Mouse (Mus musculus): ENCODE measurements around the gene Cep63.

Gene Cep63

GRCm38 (mm10) chr9:102634453-102634852 is 8.1 kb upstream of the Cep63 start:
- in situ Hi-C loops (cut with MboI; ENCODE audit: unreplicated experiment in 2 of 2), result loop anchor here (10.0 to 25.0 kb wide), 8 partner anchors 450 to 1378 kb away; partner anchors contain the start of genes 1300017J02Rik (in 1 of the 2), Bfsp2 (in 1 of the 2), Nphp3 (in 1 of the 2) and Srprb (in 1 of the 2)

GRCm38 (mm10) chr9:102632923-102633537 is 6.7 kb upstream of the Cep63 start:
- in situ Hi-C loops (cut with MboI; ENCODE audit: unreplicated experiment in 2 of 2), result loop anchor here (10.0 to 25.0 kb wide), 8 partner anchors 452 to 1379 kb away; partner anchors contain the start of genes 1300017J02Rik (in 1 of the 2), Bfsp2 (in 1 of the 2), Nphp3 (in 1 of the 2) and Srprb (in 1 of the 2)

GRCm38 (mm10) chr9:102632173-102632572 is 5.8 kb upstream of the Cep63 start:
- in situ Hi-C loops (cut with MboI; ENCODE audit: unreplicated experiment in 2 of 2), result loop anchor here (10.0 to 25.0 kb wide), 8 partner anchors 453 to 1380 kb away; partner anchors contain the start of genes 1300017J02Rik (in 1 of the 2), Bfsp2 (in 1 of the 2), Nphp3 (in 1 of the 2) and Srprb (in 1 of the 2)

- in situ Hi-C loops (cut with MboI; ENCODE audit: unreplicated experiment in 2 of 2), result loop anchor here (10.0 to 25.0 kb wide), 8 partner anchors 453 to 1381 kb away; partner anchors contain the start of genes 1300017J02Rik (in 1 of the 2), Bfsp2 (in 1 of the 2), Nphp3 (in 1 of the 2) and Srprb (in 1 of the 2)
Observed at GRCm38 (mm10) chr9:102631589-102632147, 5.3 kb upstream of the Cep63 start.

GRCm38 (mm10) chr9:102629052-102629451 is 2.7 kb upstream of the Cep63 start:
- in situ Hi-C loops (cut with MboI; ENCODE audit: unreplicated experiment in 2 of 2), result loop anchor here (5.0 to 25.0 kb wide), 8 partner anchors 82 to 1984 kb away; partner anchors contain the start of genes Bfsp2 (in 1 of the 2), Msl2 (in 1 of the 2), Nphp3 (in 1 of the 2) and Srprb (in 1 of the 2)

- in situ Hi-C loops (cut with MboI; ENCODE audit: unreplicated experiment in 2 of 2), result loop anchor here (5.0 to 25.0 kb wide), 8 partner anchors 80 to 1983 kb away; partner anchors contain the start of genes Bfsp2 (in 1 of the 2), Msl2 (in 1 of the 2), Nphp3 (in 1 of the 2) and Srprb (in 1 of the 2)
Observed at GRCm38 (mm10) chr9:102627442-102627841, 1.1 kb upstream of the Cep63 start.

- in situ Hi-C loops (cut with MboI; ENCODE audit: unreplicated experiment in 2 of 2), result loop anchor here (5.0 to 25.0 kb wide), 8 partner anchors 80 to 1982 kb away; partner anchors contain the start of genes Bfsp2 (in 1 of the 2), Msl2 (in 1 of the 2), Nphp3 (in 1 of the 2) and Srprb (in 1 of the 2)
Observed at GRCm38 (mm10) chr9:102626839-102627225, 498 bp upstream of the Cep63 start.

GRCm38 (mm10) chr9:102625401-102625982 is 842 bp downstream of the Cep63 start:
- in situ Hi-C loops (cut with MboI; ENCODE audit: unreplicated experiment in 2 of 2), result loop anchor here (5.0 to 25.0 kb wide), 8 partner anchors 78 to 1981 kb away; partner anchors contain the start of genes Bfsp2 (in 1 of the 2), Msl2 (in 1 of the 2), Nphp3 (in 1 of the 2) and Srprb (in 1 of the 2)

GRCm38 (mm10) chr9:102623581-102623980 is 2.8 kb downstream of the Cep63 start:
- in situ Hi-C loops (cut with MboI; ENCODE audit: unreplicated experiment in 2 of 2), result loop anchor here (5.0 to 25.0 kb wide), 5 partner anchors 76 to 1979 kb away; partner anchors contain the start of gene Msl2 (in 1 of the 2)

GRCm38 (mm10) chr9:102622876-102623275 is 3.5 kb downstream of the Cep63 start:
- in situ Hi-C loops (cut with MboI; ENCODE audit: unreplicated experiment in 2 of 2), result loop anchor here (5.0 to 25.0 kb wide), 5 partner anchors 76 to 1978 kb away; partner anchors contain the start of gene Msl2 (in 1 of the 2)

- in situ Hi-C loops (cut with MboI; ENCODE audit: unreplicated experiment in 2 of 2), result loop anchor here (5.0 to 25.0 kb wide), 5 partner anchors 75 to 1978 kb away; partner anchors contain the start of gene Msl2 (in 1 of the 2)
Observed at GRCm38 (mm10) chr9:102622192-102622857, 4.0 kb downstream of the Cep63 start.

- in situ Hi-C loops (cut with MboI; ENCODE audit: unreplicated experiment in 2 of 2), result loop anchor here (5.0 to 25.0 kb wide), 5 partner anchors 74 to 1977 kb away; partner anchors contain the start of gene Msl2 (in 1 of the 2)
Observed at GRCm38 (mm10) chr9:102621385-102621784, 4.9 kb downstream of the Cep63 start.

GRCm38 (mm10) chr9:102616267-102616666 is 10.1 kb downstream of the Cep63 start:
- in situ Hi-C loops (cut with MboI; ENCODE audit: unreplicated experiment in 2 of 2), result loop anchor here (25.0 kb wide), 2 partner anchors 1004 to 1429 kb away; no protein-coding TSS in a partner anchor

- in situ Hi-C loops (cut with MboI; ENCODE audit: unreplicated experiment in 2 of 2), result loop anchor here (25.0 kb wide), 2 partner anchors 1003 to 1428 kb away; no protein-coding TSS in a partner anchor
Observed at GRCm38 (mm10) chr9:102615071-102615470, 11.3 kb downstream of the Cep63 start.

GRCm38 (mm10) chr9:102609221-102609620 is 17.1 kb downstream of the Cep63 start:
- in situ Hi-C loops (cut with MboI; ENCODE audit: unreplicated experiment in 2 of 2), result loop anchor here (10.0 to 25.0 kb wide), 3 partner anchors 997 to 1422 kb away; no protein-coding TSS in a partner anchor

- in situ Hi-C loops (cut with MboI; ENCODE audit: unreplicated experiment in 2 of 2), result loop anchor here (10.0 to 25.0 kb wide), 3 partner anchors 995 to 1420 kb away; no protein-coding TSS in a partner anchor
Observed at GRCm38 (mm10) chr9:102607471-102607870, 18.9 kb downstream of the Cep63 start.

GRCm38 (mm10) chr9:102605162-102605561 is 21.2 kb downstream of the Cep63 start:
- in situ Hi-C loops (cut with MboI; ENCODE audit: unreplicated experiment in 2 of 2), result loop anchor here (10.0 to 25.0 kb wide), 3 partner anchors 993 to 1418 kb away; no protein-coding TSS in a partner anchor

- in situ Hi-C loops (cut with MboI; ENCODE audit: unreplicated experiment in 2 of 2), result loop anchor here (10.0 to 25.0 kb wide), 3 partner anchors 989 to 1414 kb away; no protein-coding TSS in a partner anchor
Observed at GRCm38 (mm10) chr9:102601666-102602065, 24.7 kb downstream of the Cep63 start.

- in situ Hi-C loops (cut with MboI; ENCODE audit: unreplicated experiment in 2 of 2), result loop anchor here (10.0 to 25.0 kb wide), 3 partner anchors 989 to 1414 kb away; no protein-coding TSS in a partner anchor
Observed at GRCm38 (mm10) chr9:102601187-102601586, 25.1 kb downstream of the Cep63 start.

Data from v-Abl transformed pro-B cells (cell line).